Mouse (Mus musculus): Measurements from ENCODE around the gene Hoxc9. TPM values are rescaled to one million over a fixed set of nuclear protein-coding genes. Genes with fewer than 3 reads are reported as not detected.

Gene Hoxc9
- not detected in 2 replicates for total RNA-seq (2017)

- ATAC-seq (ENCODE audit: extremely low read depth, insufficient number of reproducible peaks, low FRiP score, poor library complexity, severe bottlenecking), result no peak
Observed at GRCm38 (mm10) chr15:102976171-102976570, at the start of gene Hoxc9. Gene Hoxc9, plus strand, starts transcription at chr15:102976439.

GRCm38 (mm10) chr15:102927032-102927645 lies 49.1 kb upstream of the Hoxc9 start:
- no peak for ATAC-seq (ENCODE audit: extremely low read depth, insufficient number of reproducible peaks, low FRiP score, poor library complexity, severe bottlenecking)

- no peak for ATAC-seq (ENCODE audit: extremely low read depth, insufficient number of reproducible peaks, low FRiP score, poor library complexity, severe bottlenecking)
Observed at GRCm38 (mm10) chr15:102931706-102932358, 44.4 kb upstream of the Hoxc9 start.

- ATAC-seq (ENCODE audit: extremely low read depth, insufficient number of reproducible peaks, low FRiP score, poor library complexity, severe bottlenecking), result no peak
Observed at GRCm38 (mm10) chr15:102934438-102934837, 41.8 kb upstream of the Hoxc9 start.

GRCm38 (mm10) chr15:102934897-102935296 lies 41.3 kb upstream of the Hoxc9 start:
- ATAC-seq (ENCODE audit: extremely low read depth, insufficient number of reproducible peaks, low FRiP score, poor library complexity, severe bottlenecking), result no peak

- ATAC-seq (ENCODE audit: extremely low read depth, insufficient number of reproducible peaks, low FRiP score, poor library complexity, severe bottlenecking), result no peak
Observed at GRCm38 (mm10) chr15:102936279-102936972, 39.8 kb upstream of the Hoxc9 start, which contains the start of gene Hoxc12. Gene Hoxc12, plus strand, starts transcription at chr15:102936757.

- ATAC-seq (ENCODE audit: extremely low read depth, insufficient number of reproducible peaks, low FRiP score, poor library complexity, severe bottlenecking), result no peak
Observed at GRCm38 (mm10) chr15:102937036-102937666, 39.1 kb upstream of the Hoxc9 start.

GRCm38 (mm10) chr15:102939256-102940155 lies 36.7 kb upstream of the Hoxc9 start:
- ATAC-seq (ENCODE audit: extremely low read depth, insufficient number of reproducible peaks, low FRiP score, poor library complexity, severe bottlenecking), result no peak

GRCm38 (mm10) chr15:102942739-102943467 lies 33.3 kb upstream of the Hoxc9 start:
- ATAC-seq (ENCODE audit: extremely low read depth, insufficient number of reproducible peaks, low FRiP score, poor library complexity, severe bottlenecking), result no peak

- ATAC-seq (ENCODE audit: extremely low read depth, insufficient number of reproducible peaks, low FRiP score, poor library complexity, severe bottlenecking), result no peak
Observed at GRCm38 (mm10) chr15:102943468-102943813, 32.8 kb upstream of the Hoxc9 start.

- no peak for ATAC-seq (ENCODE audit: extremely low read depth, insufficient number of reproducible peaks, low FRiP score, poor library complexity, severe bottlenecking)
Observed at GRCm38 (mm10) chr15:102945185-102946077, 30.8 kb upstream of the Hoxc9 start.

GRCm38 (mm10) chr15:102947276-102947675 lies 29.0 kb upstream of the Hoxc9 start:
- ATAC-seq (ENCODE audit: extremely low read depth, insufficient number of reproducible peaks, low FRiP score, poor library complexity, severe bottlenecking), result no peak

GRCm38 (mm10) chr15:102948842-102949241 lies 27.4 kb upstream of the Hoxc9 start:
- ATAC-seq (ENCODE audit: extremely low read depth, insufficient number of reproducible peaks, low FRiP score, poor library complexity, severe bottlenecking), result no peak

GRCm38 (mm10) chr15:102949696-102950095 lies 26.5 kb upstream of the Hoxc9 start:
- ATAC-seq (ENCODE audit: extremely low read depth, insufficient number of reproducible peaks, low FRiP score, poor library complexity, severe bottlenecking), result no peak

- no peak for ATAC-seq (ENCODE audit: extremely low read depth, insufficient number of reproducible peaks, low FRiP score, poor library complexity, severe bottlenecking)
Observed at GRCm38 (mm10) chr15:102950877-102951276, 25.4 kb upstream of the Hoxc9 start.

GRCm38 (mm10) chr15:102953561-102953960 lies 22.7 kb upstream of the Hoxc9 start:
- ATAC-seq (ENCODE audit: extremely low read depth, insufficient number of reproducible peaks, low FRiP score, poor library complexity, severe bottlenecking), result no peak
